Mouse (Mus musculus) lung, postnatal 25 days (tissue): ENCODE data around the gene Cbarp.
A peak's percentile ranks its signal among the peaks of the same experiment; 100 is the strongest.

Source experiments
- DNase-seq: peaks from one replicate; pipeline ENCODE4 v3.0.0; 2022; ENCODE audit warnings: low spot score

The Cbarp gene

DNA sequence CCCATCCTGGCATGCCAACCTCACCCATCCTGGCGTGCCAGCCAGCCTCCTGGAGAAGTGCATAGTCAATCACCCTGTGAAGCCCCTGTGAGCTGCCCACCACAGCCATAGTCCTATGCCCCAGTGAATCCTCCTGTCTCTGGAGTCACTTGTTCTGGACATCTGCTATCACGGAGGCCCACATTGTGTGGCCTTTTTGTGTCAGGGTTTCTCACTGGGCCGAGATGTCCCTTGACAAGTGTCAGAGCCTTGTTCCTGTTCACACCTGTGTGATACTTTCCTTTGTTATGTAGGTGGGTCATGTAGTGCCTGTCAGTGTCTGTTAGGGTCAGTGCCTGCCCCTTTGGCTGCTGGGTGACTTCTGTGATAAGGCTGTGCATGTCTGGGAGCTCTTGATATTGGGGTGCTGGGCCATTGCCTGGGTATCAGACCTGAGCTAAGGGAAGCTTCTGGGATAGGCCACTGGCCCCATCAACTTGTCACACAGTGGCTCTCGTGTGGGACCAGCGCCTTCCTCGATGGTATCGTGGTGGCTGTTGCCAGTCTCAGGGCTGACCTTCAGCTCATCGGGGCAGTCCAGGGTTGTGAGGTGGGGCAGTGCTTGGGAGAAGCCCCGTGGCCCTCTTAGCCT is 16.6 kb downstream of the Cbarp start:
- no peak for DNase-seq

DNA sequence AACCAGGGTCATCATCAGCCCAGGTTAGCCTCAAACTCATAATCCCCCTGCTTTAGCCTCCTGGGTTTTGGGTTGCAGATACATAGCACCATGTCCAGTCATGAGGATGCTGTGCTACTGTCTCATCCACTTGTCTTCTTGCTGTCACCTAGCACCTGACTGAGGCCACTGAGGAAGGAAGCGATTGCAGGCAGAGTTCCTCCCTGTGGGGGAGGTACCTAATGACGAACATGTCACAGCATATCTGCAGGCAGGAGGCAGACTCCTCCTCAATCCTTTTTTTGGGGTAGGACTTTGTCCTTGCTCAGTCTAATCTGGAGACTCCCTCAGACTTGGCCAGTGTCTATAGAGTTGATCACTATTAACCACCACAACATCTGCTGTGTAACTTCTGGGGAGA is 19.0 kb downstream of the Cbarp start:
- no peak for DNase-seq

DNA sequence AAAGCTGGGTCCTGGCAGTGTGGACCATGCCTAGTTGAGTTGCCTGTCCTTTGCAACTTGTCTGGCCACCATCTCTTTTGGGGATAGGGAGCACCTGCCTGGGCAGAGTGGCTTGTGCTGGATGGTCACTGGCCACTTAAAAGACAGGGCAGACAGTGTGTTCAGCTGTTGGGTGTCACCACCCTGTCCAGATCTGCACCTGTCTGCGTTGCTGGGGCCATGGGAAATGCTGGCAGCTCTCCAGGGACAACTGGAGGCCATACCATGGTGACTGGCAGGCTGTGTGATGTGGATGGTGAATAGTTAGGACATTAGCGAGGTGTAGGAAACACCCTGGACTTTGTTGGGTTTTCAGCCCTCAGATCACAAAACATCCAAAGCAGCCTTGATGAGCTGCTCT is 20.5 kb downstream of the Cbarp start:
- no peak for DNase-seq

DNA sequence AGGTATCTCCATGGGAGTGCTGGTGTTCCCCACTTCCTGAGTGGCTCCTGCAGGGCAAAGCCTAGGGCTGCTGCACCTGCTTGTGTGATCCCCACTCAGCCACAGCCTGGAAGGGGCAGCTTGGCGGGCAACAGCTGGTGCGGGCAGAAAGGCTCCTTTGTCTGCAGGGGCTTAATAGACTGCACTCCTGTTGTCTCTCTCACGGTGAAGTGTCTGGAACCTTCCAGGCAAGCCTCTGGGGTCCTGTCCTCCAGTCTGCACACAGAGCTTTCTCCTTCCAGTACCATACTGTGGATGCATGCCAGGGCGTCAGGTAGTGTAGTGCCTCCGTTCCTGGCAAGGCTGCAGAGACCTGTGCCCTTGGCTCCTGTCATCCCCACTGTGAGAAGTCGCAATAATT is 22.1 kb downstream of the Cbarp start:
- no peak for DNase-seq

DNA sequence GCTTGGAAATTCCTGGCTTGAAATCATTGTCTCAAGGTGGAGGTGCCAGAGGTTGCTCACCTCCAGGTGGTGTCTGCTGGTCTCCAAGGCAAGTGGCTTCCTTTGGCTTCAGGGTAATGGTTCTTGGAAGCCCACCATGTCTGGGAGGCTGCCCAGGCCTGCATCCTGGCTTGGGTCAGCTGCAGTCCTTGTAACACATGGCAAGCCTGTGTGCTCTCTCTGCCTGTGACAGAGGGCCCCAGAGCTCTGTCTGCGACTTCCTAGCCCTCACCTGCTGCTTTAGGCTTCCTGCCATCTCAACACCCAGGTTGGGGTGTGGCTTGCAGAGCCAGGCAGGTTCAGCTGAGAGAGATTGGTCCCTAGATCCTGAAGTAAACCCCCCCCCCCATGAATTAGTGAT is 22.9 kb downstream of the Cbarp start:
- DNase-seq: no peak

DNA sequence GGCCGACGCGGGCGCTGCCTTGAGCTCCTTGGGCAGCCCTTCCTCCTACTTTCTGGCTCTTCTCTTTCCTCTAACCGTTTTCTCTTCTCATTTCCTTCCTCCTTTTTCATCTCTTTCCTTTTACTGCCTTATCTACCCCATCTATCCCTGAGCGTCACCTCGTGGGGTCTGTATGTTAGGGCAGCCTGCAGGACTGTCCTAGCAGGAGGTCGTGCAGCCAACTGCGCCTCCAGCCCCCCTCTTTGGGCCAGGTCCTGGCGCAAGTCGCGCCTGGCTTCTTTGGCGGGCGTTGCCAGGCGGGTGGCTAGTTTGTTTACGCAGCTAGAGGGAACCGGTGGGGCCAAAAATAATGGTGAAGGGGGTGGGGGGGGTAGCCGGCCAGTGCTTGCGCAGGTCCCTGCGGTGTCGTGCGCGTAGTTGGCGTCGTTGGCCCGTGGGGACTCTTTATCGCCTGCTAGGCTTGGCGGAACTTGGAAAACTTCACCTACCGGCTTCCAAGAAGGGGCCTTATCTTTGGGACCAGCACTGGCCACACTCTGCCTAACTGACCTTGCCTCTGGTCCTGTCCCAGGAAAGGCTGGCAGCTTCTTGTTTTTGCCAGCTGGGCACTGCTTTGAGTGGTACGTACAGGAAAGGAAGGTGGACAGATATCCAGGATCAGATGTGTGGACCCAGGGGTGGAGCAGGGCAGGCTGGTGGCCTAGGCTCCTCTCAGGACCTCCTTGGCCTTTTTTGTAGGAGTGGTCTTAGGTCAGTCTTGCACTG is 23.5 kb downstream of the Cbarp start:
- no peak for DNase-seq

DNA sequence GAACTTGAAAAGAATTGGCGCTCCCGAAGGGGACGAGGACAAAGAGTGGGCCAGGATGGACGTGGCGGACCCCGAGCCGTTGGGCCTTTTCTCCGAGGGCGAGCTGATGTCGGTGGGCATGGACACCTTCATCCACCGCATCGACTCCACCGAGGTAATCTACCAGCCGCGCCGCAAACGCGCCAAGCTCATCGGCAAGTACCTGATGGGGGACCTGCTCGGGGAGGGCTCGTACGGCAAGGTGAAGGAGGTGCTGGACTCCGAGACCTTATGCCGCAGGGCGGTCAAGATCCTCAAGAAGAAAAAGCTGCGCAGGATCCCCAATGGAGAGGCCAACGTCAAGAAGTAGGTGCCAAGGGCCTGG is 24.1 kb downstream of the Cbarp start:
- DNase-seq: no peak

DNA sequence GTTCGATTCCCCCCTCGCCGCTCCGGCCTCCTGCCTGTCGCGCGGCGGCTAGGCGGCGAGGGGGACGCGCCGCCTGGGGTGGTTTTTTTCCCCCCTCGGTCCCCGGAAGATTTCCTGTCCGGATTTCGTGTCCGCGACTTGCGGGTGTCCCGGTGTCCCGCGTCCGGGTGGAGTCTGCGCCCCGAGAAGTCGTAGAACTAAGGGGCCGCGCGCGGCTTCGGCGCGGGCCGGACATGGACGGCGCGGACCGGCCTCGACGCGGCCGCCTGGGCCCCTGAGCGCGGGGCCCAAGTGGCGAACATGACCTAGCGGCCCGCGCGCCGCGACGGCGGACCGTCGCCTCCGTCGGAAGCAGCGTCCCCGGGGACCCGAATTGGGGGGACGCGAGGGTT is 24.7 kb downstream of the Cbarp start:
- DNase-seq: no peak

DNA sequence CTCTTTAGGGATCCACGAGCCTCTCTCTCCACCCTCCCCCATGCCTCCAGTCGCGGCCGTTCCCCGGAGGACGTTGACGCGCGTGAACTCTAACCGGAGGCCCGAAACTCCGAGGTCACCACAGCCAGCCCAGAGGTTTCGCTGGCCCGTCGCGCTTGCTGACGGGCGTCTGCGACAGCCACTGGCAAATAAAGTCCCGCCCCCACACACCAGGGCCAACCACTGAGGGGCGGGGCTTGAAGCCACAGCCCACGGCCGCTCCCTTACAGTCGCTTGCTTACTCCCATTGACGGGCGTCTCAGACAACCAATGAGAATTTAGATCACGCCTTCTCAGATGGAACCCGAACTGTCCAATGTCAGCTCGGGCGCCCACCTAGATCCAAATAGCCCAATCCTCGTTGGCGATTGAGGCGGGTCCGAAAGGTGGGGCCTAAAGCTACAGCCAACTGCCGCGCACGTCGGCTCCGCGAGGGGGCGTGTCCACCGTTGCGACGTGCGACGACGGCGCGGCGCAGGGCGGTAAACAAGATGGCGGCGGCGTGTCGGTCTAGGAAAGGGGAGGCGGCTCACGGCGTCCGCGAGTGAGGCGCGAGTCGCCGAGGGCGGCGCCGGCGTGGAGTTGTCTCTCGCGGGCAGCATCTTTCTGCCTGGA is 25.2 kb downstream of the Cbarp start, which contains the start of gene Stk11:
Gene Stk11, plus strand, starts transcription at position 514 of the 654 bp plus-strand sequence.
- DNase-seq: peak; percentile 100

DNA sequence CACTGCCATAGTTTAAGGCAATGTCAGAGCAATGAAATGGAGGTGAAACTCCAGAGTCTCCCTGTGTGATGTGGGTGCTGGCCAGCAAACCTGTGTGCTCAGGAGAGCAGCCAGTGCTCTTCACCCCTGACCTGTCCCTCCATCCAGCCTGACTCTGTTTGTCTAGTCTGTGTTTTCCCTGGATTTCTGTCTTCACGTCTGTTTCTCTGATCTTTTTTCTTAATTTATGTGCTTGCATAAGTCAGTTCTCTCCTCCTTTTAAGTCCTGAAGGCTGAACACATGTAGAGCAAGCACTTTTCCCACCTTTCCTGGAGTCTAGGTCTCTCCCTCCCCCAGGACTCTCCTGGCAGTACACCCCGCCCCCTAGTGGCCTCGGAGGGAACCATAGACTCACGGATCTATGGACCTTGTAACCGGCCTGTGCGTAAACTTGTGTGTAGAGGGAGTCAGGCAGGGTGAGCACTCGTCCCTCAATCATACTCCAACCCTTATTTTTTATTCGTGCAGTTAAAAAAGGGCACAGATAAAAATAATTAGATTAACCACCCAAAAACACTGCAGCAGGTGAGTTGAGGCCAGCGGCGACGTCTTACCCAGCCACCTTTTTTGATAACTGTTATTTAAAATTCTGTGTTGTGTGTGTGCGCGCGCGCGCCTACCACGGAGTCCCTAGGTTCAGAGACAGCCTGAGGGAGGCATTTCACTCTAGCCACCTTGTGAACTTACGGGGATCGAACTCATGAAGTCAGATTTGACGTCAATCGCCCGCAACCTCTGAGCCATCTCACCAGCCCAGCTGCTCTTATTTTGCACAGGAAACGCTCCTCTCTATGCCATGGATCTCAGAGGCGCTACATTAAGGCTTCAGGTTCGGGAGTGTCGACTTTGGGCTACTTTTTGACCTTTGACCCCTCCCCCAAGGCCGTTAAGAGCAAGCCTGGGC is 26.0 kb downstream of the Cbarp start:
- DNase-seq: peak; percentile 95

DNA sequence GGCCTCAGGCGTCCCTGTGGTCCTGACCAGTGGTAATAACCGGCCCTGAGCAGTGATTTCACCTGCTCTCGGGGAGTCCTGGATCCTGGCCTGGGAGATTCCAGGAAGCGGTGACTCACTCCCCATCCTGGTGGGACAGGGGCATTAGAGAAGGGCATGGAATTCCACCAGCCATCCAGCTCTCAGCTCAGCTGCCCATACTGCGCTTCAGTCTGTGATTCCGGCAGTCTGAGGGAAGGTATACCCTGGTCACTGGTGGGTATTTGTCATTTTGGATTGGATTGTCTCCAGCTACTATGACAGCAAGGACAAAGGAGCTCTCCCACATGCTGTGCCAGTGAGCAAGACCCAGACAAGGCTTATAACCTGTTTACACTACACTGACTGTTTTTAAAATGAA is 33.0 kb downstream of the Cbarp start:
- no peak for DNase-seq

DNA sequence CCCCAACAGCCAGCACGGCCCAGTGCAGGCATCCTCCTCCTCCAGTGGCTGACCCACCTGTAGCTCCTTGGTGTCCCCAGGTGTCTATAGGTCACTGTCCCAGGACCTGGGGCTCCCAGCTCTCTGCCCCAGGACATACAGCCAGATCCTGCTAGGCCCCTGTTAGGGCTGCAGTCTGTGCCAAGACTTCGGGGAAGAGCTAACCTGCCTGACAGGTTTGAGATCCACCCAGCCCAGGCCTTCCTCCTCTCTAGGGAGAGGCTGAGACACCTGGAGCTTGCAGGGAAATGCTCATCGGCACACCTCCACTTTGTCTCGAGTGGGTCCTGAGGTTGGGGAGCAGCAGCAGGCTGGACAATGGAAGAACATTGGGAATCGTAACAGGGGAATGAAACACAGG is 34.7 kb downstream of the Cbarp start:
- DNase-seq: no peak

DNA sequence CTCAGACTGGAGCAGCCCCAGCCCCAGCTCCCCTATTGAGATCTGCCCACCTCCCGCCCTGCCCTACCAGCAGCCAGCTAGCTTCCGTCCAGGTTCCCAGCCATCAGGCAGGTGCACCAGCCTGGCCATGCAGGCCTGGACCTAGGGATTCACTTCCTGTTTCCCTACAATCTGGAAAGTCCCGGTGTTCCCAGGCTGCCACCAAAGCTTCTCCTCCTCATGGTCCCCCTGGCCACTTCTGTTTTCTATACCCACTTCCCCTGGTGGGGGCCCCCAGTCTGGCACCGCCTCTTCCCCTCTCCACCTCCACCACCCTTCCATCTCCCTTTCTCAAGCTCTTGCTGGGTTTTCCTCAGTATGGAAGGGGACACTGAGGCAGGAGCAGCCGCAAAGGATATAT is 35.2 kb downstream of the Cbarp start, which contains the start of gene Sbno2:
Gene Sbno2, minus strand, starts transcription at position 112 of the 400 bp plus-strand sequence.
- DNase-seq: no peak

DNA sequence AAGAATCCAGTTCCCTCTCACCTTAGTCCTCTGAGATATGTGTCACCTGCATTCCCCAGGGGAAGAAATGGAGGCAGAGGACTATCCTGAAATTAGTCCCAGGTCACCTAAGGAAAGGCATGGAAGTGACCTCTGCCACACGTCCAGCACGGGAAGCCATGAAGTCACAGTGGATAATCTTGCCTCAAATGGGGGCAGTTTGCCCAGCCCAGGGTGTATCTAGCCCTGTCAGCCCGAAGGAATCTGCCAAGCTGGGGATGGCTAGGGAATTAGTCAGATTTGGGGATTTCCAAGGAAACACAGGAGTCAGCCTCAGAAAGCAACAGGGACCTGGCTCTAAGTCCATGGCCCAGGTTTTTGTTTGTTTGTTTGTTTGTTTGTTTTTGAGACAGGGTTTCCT is 36.5 kb downstream of the Cbarp start:
- no peak for DNase-seq

DNA sequence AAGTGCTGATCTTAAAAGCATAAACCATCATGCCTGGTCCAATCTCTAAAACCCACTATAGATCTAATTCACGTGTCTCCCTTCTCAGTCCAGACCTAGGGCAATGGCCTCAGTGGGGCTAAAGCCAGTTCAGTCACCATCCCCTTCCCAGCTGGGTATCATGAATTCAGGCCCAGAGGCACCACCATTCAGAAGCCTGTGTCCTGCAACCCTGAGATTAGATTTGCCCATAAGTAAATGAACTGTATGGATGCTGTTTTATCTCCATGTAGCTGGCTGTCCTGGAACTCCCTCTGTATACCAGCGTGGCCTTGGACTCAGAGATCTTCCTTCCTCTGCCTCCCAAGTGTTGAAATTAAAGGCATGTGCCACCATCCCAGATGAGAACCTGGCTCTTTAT is 37.6 kb downstream of the Cbarp start:
- no peak for DNase-seq

DNA sequence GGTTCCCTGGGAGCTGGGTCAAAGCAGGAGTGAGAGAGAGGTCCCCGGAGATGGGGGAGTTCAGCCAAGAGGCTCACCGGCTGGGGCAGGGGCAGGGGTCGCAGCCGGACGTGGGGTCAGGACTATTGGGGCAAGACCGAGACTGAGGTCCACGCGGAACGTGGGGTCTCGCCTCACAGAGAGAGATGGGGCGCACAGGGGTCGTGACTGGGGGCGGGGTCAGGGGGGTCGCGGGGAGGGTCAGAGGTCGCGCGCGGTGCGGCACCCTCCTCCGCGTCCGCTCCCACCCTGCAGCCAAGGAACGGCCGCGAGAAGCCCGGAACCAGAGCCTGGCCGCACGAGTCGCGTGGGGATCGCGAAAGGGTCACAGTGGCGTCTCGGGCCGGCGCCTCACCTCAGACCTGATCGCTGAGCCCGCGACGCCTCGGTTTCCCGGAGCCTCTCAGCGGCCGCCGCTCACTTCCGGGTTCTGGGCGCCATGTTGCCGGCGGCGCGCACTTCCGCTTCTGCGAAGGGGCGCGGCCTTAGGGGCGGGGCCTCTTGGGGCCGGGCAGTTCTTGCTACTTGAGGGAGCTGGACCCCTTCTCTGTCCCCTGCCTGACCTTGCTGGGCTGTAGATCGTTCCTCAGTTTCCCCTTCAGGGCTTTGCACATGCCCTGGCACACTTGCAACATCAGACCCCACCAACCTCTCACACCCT is 38.3 kb downstream of the Cbarp start:
- DNase-seq: peak; percentile 90

DNA sequence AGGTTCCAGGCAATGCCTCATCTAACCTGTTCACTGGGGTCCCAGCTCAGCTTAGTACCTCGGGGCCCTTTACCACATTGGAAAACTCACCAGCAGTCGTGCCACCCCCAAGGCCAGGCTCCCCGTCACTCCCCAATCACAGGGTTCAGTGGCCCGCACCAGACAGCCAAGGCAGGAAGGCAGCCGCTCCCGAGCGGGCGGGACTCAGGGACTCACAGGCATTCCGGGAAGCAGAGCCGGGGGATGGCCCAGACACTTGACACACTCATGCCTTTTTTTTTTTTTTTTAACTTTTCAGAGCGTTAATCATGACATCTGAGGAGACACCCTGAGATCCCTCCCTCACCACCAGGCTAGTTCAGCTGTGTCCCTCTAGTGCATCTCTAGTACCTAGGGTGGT is 39.7 kb downstream of the Cbarp start:
- DNase-seq: no peak

DNA sequence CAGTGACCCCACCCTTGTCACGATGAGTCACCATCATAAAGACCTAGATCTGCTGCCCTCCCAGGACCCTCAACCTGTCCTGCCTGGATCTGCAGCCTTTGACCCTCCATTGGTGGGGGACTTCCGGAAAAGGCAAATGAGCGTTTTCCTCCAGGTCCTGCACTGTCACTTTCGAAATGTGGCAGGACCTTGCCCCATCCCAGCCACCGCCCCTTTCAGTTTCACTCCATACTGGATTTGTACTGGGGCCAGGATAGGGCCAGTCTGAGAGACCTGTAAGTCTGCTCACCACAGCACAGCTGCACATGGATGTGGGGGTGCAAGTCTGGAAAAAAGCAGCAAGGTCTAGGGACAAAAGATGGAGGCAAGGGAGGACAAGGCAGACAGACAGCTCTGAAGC is 42.0 kb downstream of the Cbarp start:
- no peak for DNase-seq

DNA sequence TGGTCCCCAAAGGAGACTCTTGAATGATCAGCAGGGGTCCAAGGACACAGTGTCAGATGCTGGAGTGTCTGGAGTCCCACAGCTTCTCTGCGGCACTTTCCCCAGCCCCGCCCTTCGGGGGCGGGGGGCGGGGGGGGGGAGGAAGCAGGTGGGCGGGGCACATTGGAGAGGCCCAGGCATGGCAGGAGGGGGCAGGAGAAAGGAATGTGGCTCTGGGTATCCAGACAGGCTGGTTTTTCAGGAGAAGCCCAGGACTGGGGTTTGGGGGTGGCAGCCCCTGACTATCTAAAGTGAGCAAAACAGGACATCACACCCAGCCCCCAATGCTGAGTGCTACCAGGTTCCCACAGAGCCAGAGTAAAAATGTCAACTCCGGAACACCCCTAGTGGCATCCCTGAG is 43.4 kb downstream of the Cbarp start:
- DNase-seq: no peak

DNA sequence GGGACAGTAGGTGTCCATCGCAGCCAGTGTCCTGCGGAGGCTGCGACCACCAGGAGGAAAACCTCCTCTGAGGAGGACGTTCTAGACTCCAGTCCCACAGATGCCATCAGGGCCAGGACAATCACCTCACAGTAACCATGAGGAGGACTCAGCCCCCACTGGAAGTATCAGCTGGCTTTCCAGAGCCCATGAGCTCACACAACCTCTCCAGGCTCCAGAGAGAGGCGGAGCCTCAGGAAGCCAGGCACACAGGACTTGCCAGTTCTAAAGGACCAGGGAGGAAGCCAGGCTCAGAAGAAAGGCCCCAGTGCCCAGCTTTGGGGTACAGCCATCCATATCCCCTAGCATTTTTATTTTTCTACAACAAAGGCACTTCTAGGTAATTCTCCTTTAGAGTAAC is 45.1 kb downstream of the Cbarp start:
- no peak for DNase-seq

DNA sequence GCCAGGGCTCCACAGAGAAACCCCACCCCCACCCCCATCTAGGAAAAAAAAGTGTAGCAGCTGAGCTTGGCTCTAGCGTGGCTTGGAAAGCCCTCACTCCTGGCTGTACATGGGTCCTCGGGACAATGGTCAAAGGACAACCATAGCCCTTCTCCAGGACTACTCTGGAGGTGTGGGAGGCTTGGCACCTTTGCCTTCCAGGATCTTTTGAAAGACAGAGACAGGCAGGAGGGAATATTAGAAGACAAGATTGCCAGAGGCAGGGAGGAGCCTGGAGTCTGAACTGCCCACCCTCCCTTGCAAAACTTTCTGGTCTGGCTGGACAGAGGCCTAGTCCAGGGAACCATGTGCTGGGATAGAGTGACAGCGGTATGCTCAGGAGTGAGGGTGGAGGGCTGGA is 46.0 kb downstream of the Cbarp start:
- no peak for DNase-seq

DNA sequence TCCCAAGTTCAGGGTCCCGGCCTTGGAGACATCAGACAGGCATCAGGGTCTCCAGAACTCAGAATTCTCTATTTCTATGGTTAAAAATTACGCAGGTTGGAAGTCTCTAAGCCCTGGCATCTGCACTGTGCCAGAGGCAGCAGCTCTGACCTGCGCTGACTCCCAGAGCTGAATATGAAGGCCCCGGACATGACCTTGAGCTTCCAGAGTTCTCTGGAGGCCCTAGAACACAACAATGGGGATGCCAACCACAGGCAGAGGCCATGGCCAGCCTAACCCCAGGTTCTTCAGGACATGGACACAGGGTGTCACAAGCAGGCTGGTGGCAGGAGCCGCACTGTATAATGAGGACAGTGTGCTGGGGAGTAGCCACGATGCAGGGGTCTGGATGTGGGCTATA is 46.5 kb downstream of the Cbarp start:
- no peak for DNase-seq
